Mouse (Mus musculus) leukemia stem cell, adult 10-12 weeks (primary cell): ENCODE results near the gene 4930572O03Rik. TPM values are rescaled to one million over a fixed set of nuclear protein-coding genes. Genes with fewer than 3 reads are reported as not detected.

Source experiments
- polyA plus RNA-seq: library from polyadenylated mRNA; stranded (reverse); fragments of >175 nt; gene quantifications from 2 replicates; pipeline ENCODE4 v1.2.3, GENCODE M21; 2012; ENCODE audit warnings: low replicate concordance

4930572O03Rik gene
- not detected in 2 replicates for polyA plus RNA-seq

GRCm38 (mm10) chr5:15656959-15657358 lies at the start of gene 4930572O03Rik:
TSS of gene 4930572O03Rik (minus strand) at chr5:15657059.

GRCm38 (mm10) chr5:15618764-15619163 lies 38.1 kb downstream of the 4930572O03Rik start, which contains the start of gene Speer4d:
TSS of gene Speer4d (plus strand) at chr5:15619064.

Other genes with a start within 250 kb of the 4930572O03Rik start
- gene Gm21149, start 180.5 kb downstream of the 4930572O03Rik start, polyA plus RNA-seq, result not detected in 2 replicates
- gene Gm21190, start 127.8 kb downstream of the 4930572O03Rik start, polyA plus RNA-seq, result not detected in 2 replicates
- gene Gm21083, start 79.7 kb downstream of the 4930572O03Rik start, polyA plus RNA-seq, result not detected in 2 replicates
- gene Speer4d, start 38.0 kb downstream of the 4930572O03Rik start, polyA plus RNA-seq, result not detected in 2 replicates
- not detected in 2 replicates for gene Speer4c, start 57.2 kb upstream of the 4930572O03Rik start, polyA plus RNA-seq